Mouse (Mus musculus) frontal cortex, postnatal 36 days (tissue): ENCODE results near the gene Spast.

ENCODE experiments used
- DNase-seq, 2 experiments: peaks; one replicate each; pipeline ENCODE4 v3.0.0; 2022; ENCODE audit warnings: low spot score in 2 of 2

Gene Spast

GRCm38 (mm10) chr17:74424401-74425005, 85.7 kb downstream of the Spast start:
- DNase-seq: no peak

- no peak for DNase-seq
Observed at GRCm38 (mm10) chr17:74430074-74430473, 91.3 kb downstream of the Spast start.

- DNase-seq: no peak
Observed at GRCm38 (mm10) chr17:74431481-74431880, 92.7 kb downstream of the Spast start.

- no peak for DNase-seq
Observed at GRCm38 (mm10) chr17:74432631-74433030, 93.8 kb downstream of the Spast start.

GRCm38 (mm10) chr17:74437762-74438161, 99.0 kb downstream of the Spast start:
- no peak for DNase-seq

- DNase-seq: no peak
Observed at GRCm38 (mm10) chr17:74440486-74440885, 101.7 kb downstream of the Spast start.
